Mouse (Mus musculus): ENCODE measurements around the gene Dnm3. TPM values are rescaled to one million over a fixed set of nuclear protein-coding genes. Genes with fewer than 3 reads are reported as not detected.

Dnm3 gene
- polyA plus RNA-seq, 1 experiment from 2014 or later = 67.6 TPM

- Histone ChIP-seq H3K36me3 (replicated peaks) (0 out of 2 replicates have a peak, but pooled peaks cover under 1% of the 10 kb centered on the region), H3K4me3 (no peak overlapping the region), H3K9me3 (no peaks in the 10 kb centered on the region), H3K4me1 (peaks cover 3% of the 10 kb centered on the region), H3K9ac (no peak overlapping the region), H3K27me3 (replicated peaks) (no peaks in the 10 kb centered on the region; the same call in 1 of the 2 replicates), H3K27ac (no peak overlapping the region), H3K4me2 (no peak overlapping the region)
- no peak for ATAC-seq (replicated peaks)
- WGBS = 71% methylated on average over 7 of the region's 7 CpGs
Measured at GRCm38 (mm10) chr1:162312152-162312551, 165.7 kb downstream of the Dnm3 start.

GRCm38 (mm10) chr1:162305247-162305646, 172.6 kb downstream of the Dnm3 start:
- 77% methylated on average over 6 of the region's 6 CpGs for WGBS
- no peak for ATAC-seq (replicated peaks)

GRCm38 (mm10) chr1:162302480-162302879, 175.4 kb downstream of the Dnm3 start:
- Histone ChIP-seq H3K9me3 (no peaks in the 10 kb centered on the region), H3K36me3 (replicated peaks) (0 out of 2 replicates have a peak, but pooled peaks cover 2% of the 10 kb centered on the region), H3K4me1 (no peaks in the 10 kb centered on the region), H3K27me3 (replicated peaks) (no peaks in the 10 kb centered on the region), H3K27ac (no peak overlapping the region), H3K4me2 (no peak overlapping the region), H3K4me3 (no peak overlapping the region), H3K9ac (no peak overlapping the region)
- no peak for ATAC-seq (replicated peaks)
- WGBS = 70% methylated on average over 4 of the region's 4 CpGs

More at GRCm38 (mm10) chr1:162305247-162305646, 172.6 kb downstream of the Dnm3 start:
- Histone ChIP-seq H3K27me3 (replicated peaks) (no peaks in the 10 kb centered on the region), H3K36me3 (replicated peaks) (0 out of 2 replicates have a peak, but pooled peaks cover 2% of the 10 kb centered on the region), H3K27ac (no peak overlapping the region), H3K9me3 (no peaks in the 10 kb centered on the region), H3K4me2 (no peak overlapping the region), H3K9ac (no peak overlapping the region), H3K4me1 (no peaks in the 10 kb centered on the region), H3K4me3 (no peak overlapping the region)

- Histone ChIP-seq H3K9me3 (no peaks in the 10 kb centered on the region), H3K4me2 (no peak overlapping the region), H3K4me3 (no peak overlapping the region), H3K27ac (no peak overlapping the region), H3K27me3 (replicated peaks) (no peaks in the 10 kb centered on the region), H3K4me1 (no peaks in the 10 kb centered on the region), H3K36me3 (replicated peaks) (no peaks in the 10 kb centered on the region), H3K9ac (no peak overlapping the region)
- 76% methylated on average over 12 of the region's 12 CpGs for WGBS
- ATAC-seq (replicated peaks) = no peak
Measured at GRCm38 (mm10) chr1:162299558-162300319, 178.1 kb downstream of the Dnm3 start.

GRCm38 (mm10) chr1:162298527-162298926, 179.3 kb downstream of the Dnm3 start:
- Histone ChIP-seq H3K27me3 (replicated peaks) (no peaks in the 10 kb centered on the region), H3K9ac (no peak overlapping the region), H3K27ac (no peak overlapping the region), H3K36me3 (replicated peaks) (no peaks in the 10 kb centered on the region), H3K4me3 (no peak overlapping the region), H3K4me2 (no peak overlapping the region), H3K9me3 (no peaks in the 10 kb centered on the region), H3K4me1 (no peaks in the 10 kb centered on the region)
- WGBS = 83% methylated on average over 3 of the region's 3 CpGs
- ATAC-seq (replicated peaks) = no peak

GRCm38 (mm10) chr1:162295443-162295842, 182.4 kb downstream of the Dnm3 start:
- no peak overlapping the region for H3K4me3 ChIP-seq
- no peaks in the 10 kb centered on the region for H3K27me3 ChIP-seq (replicated peaks)
- ATAC-seq (replicated peaks) = no peak
- no peaks in the 10 kb centered on the region for H3K36me3 ChIP-seq (replicated peaks)
- H3K9ac ChIP-seq = no peak overlapping the region
- H3K27ac ChIP-seq = no peak overlapping the region
- no peaks in the 10 kb centered on the region for H3K9me3 ChIP-seq
- H3K4me1 ChIP-seq = no peaks in the 10 kb centered on the region
- no peak overlapping the region for H3K4me2 ChIP-seq
- 82% methylated on average over 5 of the region's 5 CpGs for WGBS

- Histone ChIP-seq H3K4me3 (no peak overlapping the region), H3K4me2 (no peak overlapping the region), H3K27me3 (replicated peaks) (no peaks in the 10 kb centered on the region), H3K27ac (no peak overlapping the region), H3K4me1 (no peaks in the 10 kb centered on the region), H3K9me3 (no peaks in the 10 kb centered on the region), H3K36me3 (replicated peaks) (no peaks in the 10 kb centered on the region), H3K9ac (no peak overlapping the region)
- WGBS = 86% methylated on average over 4 of the region's 4 CpGs
- ATAC-seq (replicated peaks) = no peak
Measured at GRCm38 (mm10) chr1:162294572-162294910, 183.3 kb downstream of the Dnm3 start.

GRCm38 (mm10) chr1:162293732-162294571, 183.9 kb downstream of the Dnm3 start:
- H3K27me3 ChIP-seq (replicated peaks) = no peaks in the 10 kb centered on the region
- H3K36me3 ChIP-seq (replicated peaks) = no peaks in the 10 kb centered on the region
- H3K9me3 ChIP-seq = no peaks in the 10 kb centered on the region
- H3K4me3 ChIP-seq = no peak overlapping the region
- H3K9ac ChIP-seq = no peak overlapping the region
- H3K4me2 ChIP-seq = no peak overlapping the region
- H3K4me1 ChIP-seq = no peaks in the 10 kb centered on the region
- H3K27ac ChIP-seq = no peak overlapping the region
- WGBS = 73% methylated on average over 4 of the region's 4 CpGs
- ATAC-seq (replicated peaks) = no peak

- Histone ChIP-seq H3K9ac (no peak overlapping the region), H3K4me3 (no peak overlapping the region), H3K9me3 (no peaks in the 10 kb centered on the region), H3K36me3 (replicated peaks) (no peaks in the 10 kb centered on the region), H3K27me3 (replicated peaks) (no peaks in the 10 kb centered on the region), H3K4me2 (no peak overlapping the region), H3K4me1 (no peaks in the 10 kb centered on the region), H3K27ac (no peak overlapping the region)
- no peak for ATAC-seq (replicated peaks)
- 47% methylated on average over 6 of the region's 6 CpGs for WGBS
Measured at GRCm38 (mm10) chr1:162286910-162287309, 190.9 kb downstream of the Dnm3 start.

- peak; percentile 53 for ATAC-seq (replicated peaks)
- Histone ChIP-seq H3K27ac (no peak overlapping the region), H3K9me3 (no peaks in the 10 kb centered on the region), H3K4me3 (no peak overlapping the region), H3K9ac (no peak overlapping the region), H3K27me3 (replicated peaks) (no peaks in the 10 kb centered on the region), H3K4me2 (no peak overlapping the region), H3K4me1 (no peaks in the 10 kb centered on the region), H3K36me3 (replicated peaks) (no peaks in the 10 kb centered on the region)
- WGBS = 25% methylated on average over 7 of the region's 7 CpGs
Measured at GRCm38 (mm10) chr1:162281981-162282381, 195.9 kb downstream of the Dnm3 start.

- 88% methylated on average over 4 of the region's 4 CpGs for WGBS
- Histone ChIP-seq H3K27me3 (replicated peaks) (no peaks in the 10 kb centered on the region), H3K9me3 (no peaks in the 10 kb centered on the region), H3K27ac (no peak overlapping the region), H3K36me3 (replicated peaks) (no peaks in the 10 kb centered on the region), H3K4me1 (no peaks in the 10 kb centered on the region), H3K9ac (no peak overlapping the region), H3K4me3 (no peak overlapping the region), H3K4me2 (no peak overlapping the region)
- ATAC-seq (replicated peaks) = peak; percentile 71
Measured at GRCm38 (mm10) chr1:162280052-162280451, 197.8 kb downstream of the Dnm3 start.

- Histone ChIP-seq H3K9me3 (no peaks in the 10 kb centered on the region), H3K36me3 (replicated peaks) (no peaks in the 10 kb centered on the region), H3K27ac (no peak overlapping the region), H3K4me1 (no peaks in the 10 kb centered on the region), H3K9ac (no peak overlapping the region), H3K27me3 (replicated peaks) (no peaks in the 10 kb centered on the region), H3K4me2 (no peak overlapping the region), H3K4me3 (no peak overlapping the region)
- 95% methylated on average over 1 of the region's 1 CpGs for WGBS
- ATAC-seq (replicated peaks) = no peak
Measured at GRCm38 (mm10) chr1:162276011-162276410, 201.8 kb downstream of the Dnm3 start.
